Comparison of ENCODE assay signal across 27 mouse cellular contexts in the genomic region with DNA sequence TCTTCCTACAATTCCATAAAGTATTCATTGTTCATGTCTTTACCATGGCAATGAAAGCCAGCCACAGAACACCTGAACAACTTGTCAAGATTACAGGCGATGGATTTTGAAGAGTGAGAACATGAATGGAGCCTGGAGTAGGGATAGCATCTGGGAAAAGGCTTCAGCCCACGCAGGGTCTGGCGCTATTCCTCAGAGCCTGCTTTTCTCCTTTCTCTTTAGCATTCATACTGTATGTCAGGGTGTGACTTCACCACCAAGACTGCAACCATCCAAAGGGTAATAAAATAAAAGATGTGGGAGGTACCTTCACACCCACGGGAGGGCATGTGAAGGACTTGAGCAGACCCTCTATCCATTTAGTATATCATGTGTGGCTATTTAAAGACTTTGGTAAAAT.
DNase-seq lines count a peak whose midpoint lies in the region; ATAC-seq lines count a peak whose summit lies in the region.
"Had no signal": no experiment of that assay in that cellular context is flagged by ENCODE, and none has a peak within 500 bp of the region (broad histone marks: within the 10 kb centered on the region; RNA-seq: fewer than 3 reads in every experiment).

No protein-coding gene starts in this region.

- no peak overlapping the region for H3K27ac ChIP-seq in forebrain, embryonic 16.5 days (ENCODE audit: low read length)
- H3K27ac ChIP-seq: hindbrain, embryonic 10.5 days; hindbrain, postnatal 0 days; liver, embryonic 14.5 days; neural tube, embryonic 12.5 days had no signal

- H3K9ac ChIP-seq in forebrain, embryonic 16.5 days (replicated peaks; ENCODE audit: low read depth, low read length) = no peak overlapping the region
- H3K9ac ChIP-seq: heart, embryonic 12.5 days; liver, embryonic 14.5 days; lung, embryonic 14.5 days; neural tube, embryonic 12.5 days had no signal

- H3K36me3 ChIP-seq in forebrain, embryonic 16.5 days (ENCODE audit: control insufficient read depth, insufficient read depth) = no peaks in the 10 kb centered on the region
- H3K36me3 ChIP-seq: heart, embryonic 12.5 days; hindbrain, embryonic 10.5 days; neural tube, embryonic 12.5 days had no signal

- no peaks in the 10 kb centered on the region for H3K9me3 ChIP-seq in forebrain, embryonic 16.5 days (ENCODE audit: control insufficient read depth, low read length)
- H3K9me3 ChIP-seq: heart, embryonic 12.5 days; hindbrain, embryonic 10.5 days; megakaryocyte, embryonic 14.5 days; neural tube, embryonic 12.5 days had no signal

- H3K4me3 ChIP-seq in forebrain, embryonic 16.5 days (replicated peaks; ENCODE audit: low read length) = no peak overlapping the region
- H3K4me3 ChIP-seq: heart, embryonic 12.5 days; hindbrain, embryonic 10.5 days; megakaryocyte, embryonic 14.5 days; neural tube, embryonic 12.5 days had no signal

- 70% methylated on average over 4 of the region's 4 CpGs for WGBS in forebrain, embryonic 16.5 days

- no peaks in the 10 kb centered on the region for H3K27me3 ChIP-seq in forebrain, embryonic 16.5 days (replicated peaks; ENCODE audit: control insufficient read depth, insufficient read depth, low read length)
- H3K27me3 ChIP-seq: heart, embryonic 12.5 days; neural tube, embryonic 12.5 days had no signal

- DNase-seq in frontal cortex, postnatal 14 days (ENCODE audit: low spot score in 2 of 2) = no peak
- peak; percentile 12 to 24 for DNase-seq in left cerebral cortex, postnatal 10 days (ENCODE audit: extremely low spot score in 1 of 2, low spot score in 2 of 2)
- DNase-seq in left cerebral cortex, adult 11 months (ENCODE audit: low spot score) = no peak
- peak; percentile 5 to 9 for DNase-seq in layer of hippocampus, postnatal 36 days
- peak; percentile 28 for DNase-seq in telencephalon, adult 2 months (ENCODE audit: low read depth, low spot score)
- DNase-seq: adrenal gland, adult 8-10 months; cerebellum, adult 18-20 months; cerebellum, postnatal 14 days; gastrocnemius, postnatal 14 days; heart, adult 18-20 months; heart, postnatal 10 days; kidney, adult 9 months; kidney, postnatal 36 days; lung, embryonic 14.5 days; midbrain, embryonic 14.5 days; retina, postnatal 1 day; thymus, postnatal 36 days had no signal

- ATAC-seq in frontal cortex, adult (ENCODE audit: low TSS enrichment) = peak; percentile 97
- no peak for ATAC-seq in forebrain, embryonic 16.5 days
- ATAC-seq: activated CD4-positive, CD25-positive, alpha-beta regulatory T cell, adult 4 months; hindbrain, postnatal 0 days; intestine, embryonic 16.5 days had no signal

- H3K4me1 ChIP-seq in forebrain, embryonic 16.5 days (replicated peaks; ENCODE audit: control insufficient read depth, insufficient read depth, low read length) = no peaks in the 10 kb centered on the region
- H3K4me1 ChIP-seq: hindbrain, embryonic 10.5 days; megakaryocyte, embryonic 14.5 days; neural tube, embryonic 12.5 days had no signal

- intact Hi-C loops in left cerebral cortex, postnatal 10 days (cut with DNase I) = no loop called here

- no peak overlapping the region for H3K4me2 ChIP-seq in forebrain, embryonic 16.5 days (ENCODE audit: low read length)
- H3K4me2 ChIP-seq: heart, embryonic 12.5 days; lung, embryonic 14.5 days; neural tube, embryonic 12.5 days had no signal

Comparison
In these comparisons a context has a peak if more than half of its experiments do, and no peak if none do; other contexts are left out.
1. DNase-seq: peak in left cerebral cortex, postnatal 10 days (2 of 2), layer of hippocampus, postnatal 36 days (2 of 2) and telencephalon, adult 2 months (single experiment); none in frontal cortex, postnatal 14 days (0 of 2) and left cerebral cortex, adult 11 months (single experiment).